Mouse (Mus musculus) thymus, adult 2 months (tissue): ENCODE measurements around the gene Rnf113a2. TPM values are rescaled to one million over a fixed set of nuclear protein-coding genes. Genes with fewer than 3 reads are reported as not detected.

Experiments used
- DNase-seq: peaks from one replicate; pipeline ENCODE4 v3.0.0; 2021
- H3K27ac ChIP-seq: fragments of 200-500 bp; 2 replicates; pipeline ENCODE4 v1.5.1; 2012; ENCODE audit warnings: low read length, control low read depth; ENCODE audit not compliant: control insufficient read depth, insufficient read depth
- H3K27me3 ChIP-seq: fragments of 200-500 bp; 2 replicates; pipeline ENCODE4 v1.6.1; 2012; ENCODE audit warnings: mild to moderate bottlenecking, low read length, moderate library complexity, mixed read lengths; ENCODE audit not compliant: control insufficient read depth, insufficient read depth
- H3K36me3 ChIP-seq: fragments of 200-500 bp; 2 replicates; pipeline ENCODE4 v1.6.1; 2012; ENCODE audit warnings: mild to moderate bottlenecking, low read length, moderate library complexity; ENCODE audit not compliant: control insufficient read depth, insufficient read depth
- H3K4me1 ChIP-seq: fragments of 200-500 bp; replicated peaks from 2 replicates; pipeline ENCODE4 v1.6.1; 2012; ENCODE audit warnings: low read length; ENCODE audit not compliant: control insufficient read depth, insufficient read depth
- H3K4me3 ChIP-seq: fragments of 200-500 bp; 2 replicates; pipeline ENCODE4 v1.5.1; 2012; ENCODE audit warnings: mild to moderate bottlenecking, low read length, control low read depth, moderate library complexity; ENCODE audit not compliant: control insufficient read depth, insufficient read depth
- CTCF ChIP-seq: fragments of 200-500 bp; IDR thresholded peaks from 2 replicates; pipeline ENCODE4 v1.5.1; 2012; ENCODE audit warnings: mild to moderate bottlenecking, control low read depth, low read length, moderate library complexity, borderline replicate concordance; ENCODE audit not compliant: control insufficient read depth, poor library complexity, insufficient read depth; ENCODE audit errors: extremely low read depth
- POLR2A ChIP-seq: fragments of 200-500 bp; IDR thresholded peaks from 2 replicates; pipeline ENCODE4 v1.6.1; 2012; ENCODE audit warnings: mild to moderate bottlenecking, low read length, control low read depth, moderate library complexity; ENCODE audit not compliant: control insufficient read depth, poor library complexity, insufficient read depth; ENCODE audit errors: extremely low read depth
- WGBS: fragments of 180-500 bp; shearing (Covaris S2); methylation state at CpG from one replicate; pipeline ENCODE4 v1.1.7; 2018; 5-methylcytosine and 5-hydroxymethylcytosine counted together
- polyA plus RNA-seq: library from polyadenylated mRNA; depleted of rRNA; stranded (reverse); fragments of >200 nt; gene quantifications from 2 replicates; pipeline ENCODE4 v1.2.3, GENCODE M21; 2012

Gene Rnf113a2
- polyA plus RNA-seq, 1 experiment: 7.6 TPM

- Histone ChIP-seq H3K27me3 (no peaks in the 10 kb centered on the region), H3K4me1 (no peaks in the 10 kb centered on the region), H3K4me3 (no peak overlapping the region), H3K27ac (no peak overlapping the region), H3K36me3 (peaks cover 31% of the 10 kb centered on the region)
- TF ChIP-seq CTCF: no peak
- no peak for TF ChIP-seq POLR2A
- DNase-seq: no peak
These were observed 19.3 kb upstream of the Rnf113a2 start for GRCm38 (mm10) chr12:84397685-84398084.

- Histone ChIP-seq H3K27me3 (no peaks in the 10 kb centered on the region), H3K4me3 (no peak overlapping the region), H3K36me3 (peaks cover 31% of the 10 kb centered on the region), H3K27ac (no peak overlapping the region), H3K4me1 (no peaks in the 10 kb centered on the region)
- DNase-seq: no peak
- WGBS: 94% methylated on average over 5 of the region's 5 CpGs
- TF ChIP-seq POLR2A (no peak), CTCF (no peak)
These were observed 18.4 kb upstream of the Rnf113a2 start for GRCm38 (mm10) chr12:84398629-84399028.

GRCm38 (mm10) chr12:84399135-84399534 is 17.9 kb upstream of the Rnf113a2 start:
- peaks cover 26% of the 10 kb centered on the region for H3K36me3 ChIP-seq
- H3K4me1 ChIP-seq: no peaks in the 10 kb centered on the region
- 96% methylated on average over 9 of the region's 9 CpGs for WGBS
- no peak overlapping the region for H3K27ac ChIP-seq
- TF ChIP-seq CTCF (no peak), POLR2A (no peak)
- H3K27me3 ChIP-seq: no peaks in the 10 kb centered on the region
- no peak overlapping the region for H3K4me3 ChIP-seq
- no peak for DNase-seq

GRCm38 (mm10) chr12:84399663-84400062 is 17.3 kb upstream of the Rnf113a2 start:
- Histone ChIP-seq H3K4me3 (no peak overlapping the region), H3K27ac (no peak overlapping the region), H3K4me1 (no peaks in the 10 kb centered on the region), H3K36me3 (peaks cover 22% of the 10 kb centered on the region), H3K27me3 (no peaks in the 10 kb centered on the region)
- TF ChIP-seq CTCF (no peak), POLR2A (no peak)
- no peak for DNase-seq
- 96% methylated on average over 9 of the region's 9 CpGs for WGBS

- no peak for TF ChIP-seq POLR2A
- no peak for TF ChIP-seq CTCF
- no peaks in the 10 kb centered on the region for H3K27me3 ChIP-seq
- H3K4me1 ChIP-seq: no peaks in the 10 kb centered on the region
- 97% methylated on average over 3 of the region's 3 CpGs for WGBS
- H3K27ac ChIP-seq: no peak overlapping the region
- peaks cover 22% of the 10 kb centered on the region for H3K36me3 ChIP-seq
- no peak overlapping the region for H3K4me3 ChIP-seq
- DNase-seq: no peak
These were observed 16.9 kb upstream of the Rnf113a2 start for GRCm38 (mm10) chr12:84400068-84400467.

- 95% methylated on average over 3 of the region's 3 CpGs for WGBS
- H3K4me3 ChIP-seq: no peak overlapping the region
- H3K36me3 ChIP-seq: peaks cover 17% of the 10 kb centered on the region
- no peak for DNase-seq
- H3K4me1 ChIP-seq: no peaks in the 10 kb centered on the region
- H3K27me3 ChIP-seq: no peaks in the 10 kb centered on the region
- H3K27ac ChIP-seq: no peak overlapping the region
- TF ChIP-seq POLR2A (no peak), CTCF (no peak)
These were observed 16.3 kb upstream of the Rnf113a2 start for GRCm38 (mm10) chr12:84400653-84401052.

- DNase-seq: no peak
These were observed 14.1 kb upstream of the Rnf113a2 start for GRCm38 (mm10) chr12:84402923-84403322.

More at GRCm38 (mm10) chr12:84402923-84403322, 14.1 kb upstream of the Rnf113a2 start:
- no peak overlapping the region for H3K4me3 ChIP-seq
- no peak overlapping the region for H3K27ac ChIP-seq
- WGBS: 95% methylated on average over 9 of the region's 9 CpGs
- H3K36me3 ChIP-seq: peaks cover 10% of the 10 kb centered on the region; the same call in 1 of the 2 replicates
- TF ChIP-seq POLR2A: no peak
- no peak for TF ChIP-seq CTCF
- H3K27me3 ChIP-seq: no peaks in the 10 kb centered on the region
- H3K4me1 ChIP-seq: peaks cover 6% of the 10 kb centered on the region
